Mouse (Mus musculus) mature B cell (primary cell): ENCODE results near the gene Sec14l1.

Experiments used
- in situ Hi-C: fragments of 300-500 bp; cut with MboI; formaldehyde crosslinking; loops from 2 replicates; pipeline ENCODE4 v1.14.3; 2019

Gene Sec14l1

GRCm38 (mm10) chr11:117123418-117124085 is 8.6 kb downstream of the Sec14l1 start:
- in situ Hi-C loops, result no loop called here

- in situ Hi-C loops, result no loop called here
These were observed 9.6 kb downstream of the Sec14l1 start for GRCm38 (mm10) chr11:117124539-117124938.

GRCm38 (mm10) chr11:117127250-117127837 is 12.4 kb downstream of the Sec14l1 start:
- in situ Hi-C loops, result no loop called here

- in situ Hi-C loops, result no loop called here
These were observed 13.1 kb downstream of the Sec14l1 start for GRCm38 (mm10) chr11:117127931-117128548.

GRCm38 (mm10) chr11:117129473-117129872 is 14.5 kb downstream of the Sec14l1 start:
- in situ Hi-C loops, result no loop called here

- in situ Hi-C loops, result no loop called here
These were observed 15.1 kb downstream of the Sec14l1 start for GRCm38 (mm10) chr11:117130068-117130467.

- in situ Hi-C loops, result no loop called here
These were observed 15.9 kb downstream of the Sec14l1 start for GRCm38 (mm10) chr11:117130888-117131287.

GRCm38 (mm10) chr11:117131450-117131849 is 16.5 kb downstream of the Sec14l1 start:
- in situ Hi-C loops, result no loop called here

GRCm38 (mm10) chr11:117134776-117135387 is 19.9 kb downstream of the Sec14l1 start:
- in situ Hi-C loops, result no loop called here

- in situ Hi-C loops, result no loop called here
These were observed 20.7 kb downstream of the Sec14l1 start for GRCm38 (mm10) chr11:117135457-117136290.

- in situ Hi-C loops, result no loop called here
These were observed 21.9 kb downstream of the Sec14l1 start for GRCm38 (mm10) chr11:117136880-117137279.

GRCm38 (mm10) chr11:117138213-117138761 is 23.3 kb downstream of the Sec14l1 start:
- in situ Hi-C loops, result no loop called here

GRCm38 (mm10) chr11:117138795-117139463 is 24.0 kb downstream of the Sec14l1 start:
- in situ Hi-C loops, result no loop called here

GRCm38 (mm10) chr11:117141376-117142001 is 26.5 kb downstream of the Sec14l1 start:
- in situ Hi-C loops, result no loop called here

- in situ Hi-C loops, result no loop called here
These were observed 27.5 kb downstream of the Sec14l1 start for GRCm38 (mm10) chr11:117142507-117142906.

GRCm38 (mm10) chr11:117145451-117146117 is 30.6 kb downstream of the Sec14l1 start:
- in situ Hi-C loops, result no loop called here

GRCm38 (mm10) chr11:117146118-117146506 is 31.1 kb downstream of the Sec14l1 start:
- in situ Hi-C loops, result no loop called here

- in situ Hi-C loops, result no loop called here
These were observed 32.0 kb downstream of the Sec14l1 start for GRCm38 (mm10) chr11:117146776-117147536.
